Mouse (Mus musculus): Measurements from ENCODE around the gene Frmd4b.
A peak's percentile ranks its signal among the peaks of the same experiment; 100 is the strongest.

Gene Frmd4b

DNA sequence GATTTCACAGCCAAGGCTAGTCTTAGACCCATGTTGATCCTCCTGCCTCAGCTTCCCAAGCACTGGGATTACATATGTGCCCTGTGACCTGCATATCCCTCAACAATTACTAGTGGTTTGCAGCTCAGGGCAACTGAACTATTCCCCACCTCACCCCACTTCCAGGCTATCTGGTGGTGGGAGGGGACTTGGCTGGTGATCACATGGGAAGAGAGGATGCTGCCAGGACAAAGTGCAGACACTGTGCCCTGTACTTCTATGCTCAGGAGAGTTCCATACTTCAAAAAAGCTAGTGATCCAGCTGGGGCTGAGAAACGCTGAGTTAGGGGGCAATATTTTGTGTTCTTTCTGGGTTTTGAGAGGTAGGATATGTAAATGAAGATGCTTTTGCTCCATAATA is 300.6 kb downstream of the Frmd4b start:
- no peak for DNase-seq (ENCODE audit: low read depth, low spot score)

- DNase-seq (ENCODE audit: low read depth, low spot score), result no peak
Measured at GRCm38 (mm10) chr6:97315311-97315710, 302.0 kb downstream of the Frmd4b start.

GRCm38 (mm10) chr6:97312545-97312939 is 304.8 kb downstream of the Frmd4b start:
- no peak for DNase-seq (ENCODE audit: low read depth, low spot score)

GRCm38 (mm10) chr6:97311599-97312544 is 305.5 kb downstream of the Frmd4b start:
- DNase-seq (ENCODE audit: low read depth, low spot score), result peak; percentile 73

DNA sequence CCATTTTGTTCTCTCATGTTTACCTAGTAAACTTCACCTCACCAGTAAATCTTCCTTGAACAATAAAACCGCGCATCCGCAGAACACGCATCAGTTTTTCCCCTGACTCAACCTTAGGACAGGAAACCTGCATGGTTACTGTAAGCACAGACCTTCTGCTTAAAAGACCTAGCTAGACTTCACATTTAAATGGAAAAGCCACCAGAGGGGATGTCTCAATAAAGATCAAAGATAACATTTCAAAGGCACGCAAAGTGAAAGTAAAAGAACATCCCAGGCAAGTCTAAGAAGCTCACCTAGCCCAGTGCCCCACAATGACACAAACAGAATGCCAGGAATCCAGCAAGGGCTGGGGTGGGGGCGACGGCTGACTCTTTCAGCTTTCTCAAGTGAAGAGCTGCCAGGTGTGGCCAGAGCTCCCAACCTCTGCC is 306.4 kb downstream of the Frmd4b start:
- peak; percentile 52 for DNase-seq (ENCODE audit: low read depth, low spot score)

DNA sequence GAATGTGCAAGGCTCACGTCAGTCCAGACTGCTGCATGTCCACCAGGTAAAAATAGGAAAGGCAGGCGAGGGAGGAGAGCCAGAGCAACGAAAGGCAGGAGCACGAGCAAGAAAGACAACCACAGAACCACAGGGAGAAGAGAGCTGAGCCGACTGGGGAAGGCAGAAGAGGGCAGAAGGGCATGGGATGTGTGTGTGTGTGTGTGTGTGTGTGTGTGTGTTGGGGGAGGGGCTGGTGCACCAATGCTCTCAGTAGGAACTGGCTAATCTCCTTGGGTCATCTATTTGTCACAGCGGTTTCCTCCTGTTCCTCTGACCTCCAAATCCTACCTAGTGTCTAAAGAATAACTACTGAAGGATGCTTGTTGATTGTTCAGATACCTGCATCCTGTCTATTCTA is 308.2 kb downstream of the Frmd4b start:
- no peak for DNase-seq (ENCODE audit: low read depth, low spot score)

DNA sequence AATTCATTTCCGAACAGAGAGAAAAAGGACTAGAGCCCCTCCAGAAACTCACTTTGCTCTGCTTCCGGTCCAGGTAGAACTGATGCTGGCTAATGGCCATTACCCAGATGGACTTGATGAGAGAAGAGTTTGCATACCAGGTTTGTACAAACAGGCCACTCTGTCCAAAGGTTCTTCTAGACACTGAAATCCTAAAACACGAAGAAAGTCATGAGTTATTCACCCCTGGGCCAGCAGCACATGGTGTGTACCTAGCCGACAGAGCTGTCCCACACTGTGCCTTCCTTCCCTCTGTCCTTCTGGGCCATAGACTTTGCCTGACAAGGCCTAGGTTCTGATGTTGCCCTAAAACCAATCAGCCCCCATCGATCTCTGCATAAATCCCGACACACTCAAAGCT is 308.8 kb downstream of the Frmd4b start:
- no peak for DNase-seq (ENCODE audit: low read depth, low spot score)

- no peak for DNase-seq (ENCODE audit: low read depth, low spot score)
Measured at GRCm38 (mm10) chr6:97307231-97307630, 310.1 kb downstream of the Frmd4b start.

DNA sequence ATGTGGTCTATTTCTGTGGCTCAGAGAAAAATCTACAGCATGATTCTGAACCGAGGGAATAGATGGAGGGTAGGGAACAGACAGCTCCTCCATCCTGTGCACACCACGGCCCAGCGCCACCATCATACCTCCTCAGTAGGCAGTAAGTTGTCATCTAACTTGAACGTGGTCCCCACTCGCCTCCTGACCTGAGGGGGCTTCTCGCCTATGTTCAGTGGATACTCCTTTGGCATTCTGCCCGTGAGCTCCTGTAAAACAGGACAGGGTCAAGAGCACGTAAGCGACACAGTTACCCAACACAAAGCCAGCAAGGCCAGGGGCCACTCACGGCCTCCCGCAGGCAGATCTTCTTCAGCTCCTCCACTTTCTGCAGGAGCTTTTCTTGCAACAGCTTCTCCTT is 311.0 kb downstream of the Frmd4b start:
- DNase-seq (ENCODE audit: low read depth, low spot score), result no peak

DNA sequence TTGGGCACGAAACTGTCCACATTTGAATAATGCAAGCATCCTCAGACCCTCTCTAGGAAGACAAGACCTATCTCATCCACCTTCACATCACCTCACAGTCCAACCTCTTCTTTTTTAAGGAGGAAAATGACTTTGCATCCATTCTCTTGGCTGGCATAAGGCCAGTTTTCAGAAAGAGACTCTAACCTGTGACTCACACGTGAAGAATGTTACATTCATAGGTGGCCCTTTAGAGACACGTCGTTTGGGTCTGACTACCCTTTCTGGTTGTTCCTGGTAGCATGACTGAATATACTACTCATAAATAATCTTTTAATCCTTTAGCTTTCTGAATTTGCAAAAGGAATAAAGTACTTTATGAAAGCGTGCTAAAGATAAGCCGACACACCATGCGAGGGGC is 311.9 kb downstream of the Frmd4b start:
- no peak for DNase-seq (ENCODE audit: low read depth, low spot score)

- no peak for DNase-seq (ENCODE audit: low read depth, low spot score)
Measured at GRCm38 (mm10) chr6:97305010-97305409, 312.3 kb downstream of the Frmd4b start.

GRCm38 (mm10) chr6:97303277-97304109 is 313.8 kb downstream of the Frmd4b start:
- no peak for DNase-seq (ENCODE audit: low read depth, low spot score)

DNA sequence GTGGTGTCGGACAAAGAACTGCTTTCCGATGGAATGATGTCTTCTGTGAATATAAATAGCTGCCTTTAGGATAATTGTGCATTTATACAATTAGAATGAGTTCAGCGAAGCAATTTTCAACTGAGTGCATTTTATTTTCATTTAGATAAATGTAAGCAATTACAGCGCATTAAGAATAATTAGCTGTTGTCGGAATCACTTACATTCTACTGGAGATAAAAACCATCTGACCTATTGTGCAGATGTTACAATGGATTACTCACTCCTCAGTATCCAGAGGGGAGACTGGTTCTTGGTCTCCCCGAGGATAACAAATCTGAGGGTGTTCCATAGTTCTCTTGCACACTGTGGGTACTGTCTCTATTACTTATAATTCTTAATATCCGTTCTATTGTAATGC is 315.0 kb downstream of the Frmd4b start:
- no peak for DNase-seq (ENCODE audit: low read depth, low spot score)

DNA sequence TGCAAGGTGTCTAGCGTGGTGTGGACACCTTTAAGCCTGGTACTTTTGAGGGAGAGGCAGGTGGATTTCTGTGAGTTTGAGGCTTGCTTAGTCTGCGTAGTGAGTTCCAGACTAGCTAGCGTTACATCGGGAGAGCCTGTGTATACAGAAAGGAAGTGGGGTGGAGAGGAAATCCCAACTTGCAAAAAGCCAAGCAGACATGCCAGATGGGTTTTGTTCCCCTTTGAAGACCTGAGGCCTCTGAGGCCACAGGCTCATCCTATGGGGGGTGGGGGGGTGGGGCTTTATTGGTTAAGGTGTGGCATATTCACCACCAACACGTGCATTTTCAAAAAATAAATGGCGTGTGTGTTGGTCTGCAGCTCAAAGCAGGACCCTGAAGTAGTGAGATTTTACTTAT is 316.7 kb downstream of the Frmd4b start:
- no peak for DNase-seq (ENCODE audit: low read depth, low spot score)

- DNase-seq (ENCODE audit: low read depth, low spot score), result no peak
Measured at GRCm38 (mm10) chr6:97300180-97300579, 317.2 kb downstream of the Frmd4b start.

DNA sequence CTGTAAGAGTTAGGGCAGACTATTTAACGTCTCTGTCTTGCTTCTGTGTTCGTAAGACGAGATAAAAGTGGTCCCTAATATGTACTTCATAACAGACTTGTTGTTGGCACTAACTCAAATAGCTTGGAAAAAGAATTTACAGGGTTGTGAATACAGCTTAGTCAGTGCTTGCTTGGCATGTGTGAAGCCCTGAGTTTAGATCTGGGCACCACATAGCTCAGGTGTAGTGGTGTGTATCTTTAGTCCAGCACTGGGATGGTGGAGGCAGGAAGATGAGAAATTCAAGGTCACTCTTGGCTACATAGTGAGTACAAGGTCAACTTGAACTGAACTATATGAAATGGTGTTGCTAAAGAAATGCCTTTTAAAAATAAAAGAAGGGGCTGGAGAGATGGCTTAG is 320.2 kb downstream of the Frmd4b start:
- no peak for DNase-seq (ENCODE audit: low read depth, low spot score)

GRCm38 (mm10) chr6:97295866-97296527 is 321.3 kb downstream of the Frmd4b start:
- DNase-seq (ENCODE audit: low read depth, low spot score), result no peak

- DNase-seq (ENCODE audit: low read depth, low spot score), result no peak
Measured at GRCm38 (mm10) chr6:97295416-97295815, 321.9 kb downstream of the Frmd4b start.

GRCm38 (mm10) chr6:97293667-97294569 is 323.4 kb downstream of the Frmd4b start:
- DNase-seq (ENCODE audit: low read depth, low spot score), result no peak

GRCm38 (mm10) chr6:97292894-97293293 is 324.4 kb downstream of the Frmd4b start:
- DNase-seq (ENCODE audit: low read depth, low spot score), result no peak

GRCm38 (mm10) chr6:97292096-97292495 is 325.2 kb downstream of the Frmd4b start:
- DNase-seq (ENCODE audit: low read depth, low spot score), result no peak
